Mouse (Mus musculus) hindbrain, embryonic 13.5 days (tissue): ENCODE data around the gene Fign. TPM values are rescaled to one million over a fixed set of nuclear protein-coding genes. Genes with fewer than 3 reads are reported as not detected.
A peak's percentile ranks its signal among the peaks of the same experiment; 100 is the strongest.

ENCODE experiments used
- ATAC-seq: fragments of 200-750 bp; cut with Nextera tagmentation; 2 replicates; pipeline ENCODE4 v1.8.0; 2017; ENCODE audit warnings: moderate TSS enrichment; ENCODE audit not compliant: low FRiP score
- H3K27ac ChIP-seq: fragments of 300-500 bp; sonication (generic); 2 replicates; pipeline ENCODE4 v1.5.1; 2015; ENCODE audit warnings: inconsistent platforms, mild to moderate bottlenecking, moderate library complexity
- H3K27me3 ChIP-seq: fragments of 300-500 bp; sonication (generic); 2 replicates; pipeline ENCODE4 v1.6.1; 2015; ENCODE audit warnings: mild to moderate bottlenecking, inconsistent platforms
- H3K36me3 ChIP-seq: fragments of 300-500 bp; sonication (generic); 2 replicates; pipeline ENCODE4 v1.6.1; 2015; ENCODE audit warnings: mild to moderate bottlenecking, inconsistent platforms
- H3K4me1 ChIP-seq: fragments of 300-500 bp; sonication (generic); replicated peaks from 2 replicates; pipeline ENCODE4 v1.6.1; 2015; ENCODE audit warnings: inconsistent platforms
- H3K4me2 ChIP-seq: fragments of 300-500 bp; sonication (generic); 2 replicates; pipeline ENCODE4 v1.6.1; 2015; ENCODE audit warnings: inconsistent platforms, mild to moderate bottlenecking, moderate library complexity
- H3K4me3 ChIP-seq: fragments of 300-500 bp; sonication (generic); 2 replicates; pipeline ENCODE4 v1.5.1; 2015; ENCODE audit warnings: mild to moderate bottlenecking, inconsistent platforms
- H3K9ac ChIP-seq: fragments of 300-500 bp; sonication (generic); 2 replicates; pipeline ENCODE4 v1.6.1; 2015; ENCODE audit warnings: mild to moderate bottlenecking, inconsistent platforms
- H3K9me3 ChIP-seq: fragments of 300-500 bp; sonication (generic); 2 replicates; pipeline ENCODE4 v1.6.1; 2016; ENCODE audit warnings: inconsistent platforms
- WGBS: fragments of 180-500 bp; shearing (Covaris S2); methylation state at CpG from one replicate; pipeline ENCODE4 v1.1.7; 2015; 5-methylcytosine and 5-hydroxymethylcytosine counted together
- polyA plus RNA-seq: library from polyadenylated mRNA; unstranded; fragments of >200 nt; fragmentation: Nextera tagmentation; extraction: Ambion mirVana; gene quantifications from 2 replicates; pipeline ENCODE4 v1.2.1, GENCODE M21; 2015

Gene Fign
- 16.9 and 17.8 TPM in 2 replicates for polyA plus RNA-seq

GRCm38 (mm10) chr2:64097937-64098617 is at the start of gene Fign:
TSS of gene Fign (minus strand) at chr2:64098038.
- Histone ChIP-seq H3K9me3 (no peaks in the 10 kb centered on the region), H3K27me3 (no peaks in the 10 kb centered on the region), H3K27ac (peak within 1 kb of the TSS; percentile 99), H3K4me1 (peaks cover 32% of the 10 kb centered on the region), H3K4me2 (peak within 1 kb of the TSS; percentile 70), H3K4me3 (peak within 1 kb of the TSS; percentile 77), H3K36me3 (no peaks in the 10 kb centered on the region), H3K9ac (peak within 1 kb of the TSS; percentile 96)
- ATAC-seq, result peak; percentile 85
- WGBS, result 0% methylated on average over 49 of the region's 85 CpGs

GRCm38 (mm10) chr2:64133597-64133996 is 35.8 kb upstream of the Fign start:
- H3K27me3 ChIP-seq, result no peaks in the 10 kb centered on the region
- no peaks in the 10 kb centered on the region for H3K4me1 ChIP-seq
- H3K4me2 ChIP-seq, result no peak overlapping the region
- no peak for ATAC-seq
- no peak overlapping the region for H3K4me3 ChIP-seq
- 83% methylated on average over 4 of the region's 4 CpGs for WGBS
- no peaks in the 10 kb centered on the region for H3K9me3 ChIP-seq
- no peaks in the 10 kb centered on the region for H3K36me3 ChIP-seq
- H3K27ac ChIP-seq, result no peak overlapping the region
- no peak overlapping the region for H3K9ac ChIP-seq

- Histone ChIP-seq H3K27me3 (no peaks in the 10 kb centered on the region), H3K36me3 (no peaks in the 10 kb centered on the region), H3K4me1 (no peaks in the 10 kb centered on the region), H3K4me3 (no peak overlapping the region), H3K4me2 (no peak overlapping the region), H3K9ac (no peak overlapping the region), H3K27ac (no peak overlapping the region), H3K9me3 (no peaks in the 10 kb centered on the region)
- no peak for ATAC-seq
- 88% methylated on average over 5 of the region's 5 CpGs for WGBS
Observed at GRCm38 (mm10) chr2:64120495-64120894, 22.7 kb upstream of the Fign start.

- Histone ChIP-seq H3K4me2 (no peak overlapping the region), H3K4me1 (no peaks in the 10 kb centered on the region), H3K9me3 (no peaks in the 10 kb centered on the region), H3K27me3 (no peaks in the 10 kb centered on the region), H3K9ac (no peak overlapping the region), H3K36me3 (no peaks in the 10 kb centered on the region), H3K4me3 (no peak overlapping the region), H3K27ac (no peak overlapping the region)
- ATAC-seq, result no peak
- WGBS, result 75% methylated on average over 7 of the region's 7 CpGs
Observed at GRCm38 (mm10) chr2:64116613-64117012, 18.8 kb upstream of the Fign start.

- H3K36me3 ChIP-seq, result no peaks in the 10 kb centered on the region
- H3K27ac ChIP-seq, result no peak overlapping the region
- no peaks in the 10 kb centered on the region for H3K4me1 ChIP-seq
- H3K27me3 ChIP-seq, result no peaks in the 10 kb centered on the region
- no peak for ATAC-seq
- no peak overlapping the region for H3K4me2 ChIP-seq
- no peak overlapping the region for H3K4me3 ChIP-seq
- WGBS, result 87% methylated on average over 3 of the region's 3 CpGs
- H3K9me3 ChIP-seq, result no peaks in the 10 kb centered on the region
- no peak overlapping the region for H3K9ac ChIP-seq
Observed at GRCm38 (mm10) chr2:64111133-64111532, 13.3 kb upstream of the Fign start.

GRCm38 (mm10) chr2:64109860-64110259 is 12.0 kb upstream of the Fign start:
- ATAC-seq, result no peak
- Histone ChIP-seq H3K4me3 (no peak overlapping the region), H3K4me1 (no peaks in the 10 kb centered on the region), H3K4me2 (no peak overlapping the region), H3K9me3 (no peaks in the 10 kb centered on the region), H3K27me3 (no peaks in the 10 kb centered on the region), H3K36me3 (no peaks in the 10 kb centered on the region), H3K9ac (no peak overlapping the region), H3K27ac (no peak overlapping the region)
- 76% methylated on average over 4 of the region's 4 CpGs for WGBS

GRCm38 (mm10) chr2:64108040-64108439 is 10.2 kb upstream of the Fign start:
- H3K27ac ChIP-seq, result no peak overlapping the region
- no peaks in the 10 kb centered on the region for H3K36me3 ChIP-seq
- ATAC-seq, result no peak
- H3K27me3 ChIP-seq, result no peaks in the 10 kb centered on the region
- no peak overlapping the region for H3K4me3 ChIP-seq
- H3K9ac ChIP-seq, result no peak overlapping the region
- 72% methylated on average over 8 of the region's 8 CpGs for WGBS
- H3K4me2 ChIP-seq, result no peak overlapping the region
- no peaks in the 10 kb centered on the region for H3K4me1 ChIP-seq
- H3K9me3 ChIP-seq, result no peaks in the 10 kb centered on the region

- Histone ChIP-seq H3K4me3 (peak overlapping the region; percentile 77), H3K9me3 (no peaks in the 10 kb centered on the region), H3K27me3 (no peaks in the 10 kb centered on the region), H3K36me3 (no peaks in the 10 kb centered on the region), H3K27ac (peak overlapping the region; percentile 99), H3K9ac (peak overlapping the region; percentile 96), H3K4me2 (peak overlapping the region; percentile 70), H3K4me1 (peaks cover 26% of the 10 kb centered on the region)
- ATAC-seq, result peak; percentile 89
- WGBS, result under 1% methylated on average over 21 of the region's 21 CpGs
Observed at GRCm38 (mm10) chr2:64098618-64099320, 931 bp upstream of the Fign start.

GRCm38 (mm10) chr2:64096721-64097411 is 972 bp downstream of the Fign start:
- Histone ChIP-seq H3K36me3 (no peaks in the 10 kb centered on the region), H3K4me3 (peak overlapping the region; percentile 77), H3K4me2 (peak overlapping the region; percentile 70), H3K27me3 (no peaks in the 10 kb centered on the region), H3K9me3 (no peaks in the 10 kb centered on the region), H3K4me1 (peaks cover 37% of the 10 kb centered on the region), H3K27ac (peak overlapping the region; percentile 99), H3K9ac (peak overlapping the region; percentile 96)
- ATAC-seq, result no peak
- WGBS, result under 1% methylated on average over 12 of the region's 12 CpGs

- no peaks in the 10 kb centered on the region for H3K36me3 ChIP-seq
- 19% methylated on average over 5 of the region's 5 CpGs for WGBS
- peak overlapping the region; percentile 77 for H3K4me3 ChIP-seq
- peak overlapping the region; percentile 55 for H3K9ac ChIP-seq
- no peaks in the 10 kb centered on the region for H3K27me3 ChIP-seq
- H3K27ac ChIP-seq, result peak overlapping the region; percentile 44
- no peaks in the 10 kb centered on the region for H3K9me3 ChIP-seq
- no peak for ATAC-seq
- peak overlapping the region; percentile 70 for H3K4me2 ChIP-seq
- peaks cover 40% of the 10 kb centered on the region for H3K4me1 ChIP-seq
Observed at GRCm38 (mm10) chr2:64096176-64096575, 1.7 kb downstream of the Fign start.

GRCm38 (mm10) chr2:64095561-64095960 is 2.3 kb downstream of the Fign start:
- Histone ChIP-seq H3K9me3 (no peaks in the 10 kb centered on the region), H3K4me1 (peaks cover 40% of the 10 kb centered on the region), H3K27ac (peak overlapping the region; percentile 82), H3K4me2 (peak overlapping the region; percentile 70), H3K36me3 (no peaks in the 10 kb centered on the region), H3K27me3 (no peaks in the 10 kb centered on the region), H3K4me3 (peak overlapping the region; percentile 77), H3K9ac (peak overlapping the region; percentile 71)
- no peak for ATAC-seq
- WGBS, result 10% methylated on average over 5 of the region's 5 CpGs

GRCm38 (mm10) chr2:64093087-64093486 is 4.8 kb downstream of the Fign start:
- Histone ChIP-seq H3K36me3 (no peaks in the 10 kb centered on the region), H3K27ac (peak overlapping the region; percentile 26; the same call in 1 of the 2 replicates), H3K4me1 (peaks cover 32% of the 10 kb centered on the region), H3K4me3 (peak overlapping the region; percentile 21), H3K27me3 (no peaks in the 10 kb centered on the region), H3K9me3 (no peaks in the 10 kb centered on the region), H3K4me2 (peak overlapping the region; percentile 43), H3K9ac (peak overlapping the region; percentile 49; the same call in 1 of the 2 replicates)
- WGBS, result 53% methylated on average over 6 of the region's 6 CpGs
- ATAC-seq, result no peak
